Comparison of ENCODE assay signal across 7 mouse cellular contexts in the genomic region with DNA sequence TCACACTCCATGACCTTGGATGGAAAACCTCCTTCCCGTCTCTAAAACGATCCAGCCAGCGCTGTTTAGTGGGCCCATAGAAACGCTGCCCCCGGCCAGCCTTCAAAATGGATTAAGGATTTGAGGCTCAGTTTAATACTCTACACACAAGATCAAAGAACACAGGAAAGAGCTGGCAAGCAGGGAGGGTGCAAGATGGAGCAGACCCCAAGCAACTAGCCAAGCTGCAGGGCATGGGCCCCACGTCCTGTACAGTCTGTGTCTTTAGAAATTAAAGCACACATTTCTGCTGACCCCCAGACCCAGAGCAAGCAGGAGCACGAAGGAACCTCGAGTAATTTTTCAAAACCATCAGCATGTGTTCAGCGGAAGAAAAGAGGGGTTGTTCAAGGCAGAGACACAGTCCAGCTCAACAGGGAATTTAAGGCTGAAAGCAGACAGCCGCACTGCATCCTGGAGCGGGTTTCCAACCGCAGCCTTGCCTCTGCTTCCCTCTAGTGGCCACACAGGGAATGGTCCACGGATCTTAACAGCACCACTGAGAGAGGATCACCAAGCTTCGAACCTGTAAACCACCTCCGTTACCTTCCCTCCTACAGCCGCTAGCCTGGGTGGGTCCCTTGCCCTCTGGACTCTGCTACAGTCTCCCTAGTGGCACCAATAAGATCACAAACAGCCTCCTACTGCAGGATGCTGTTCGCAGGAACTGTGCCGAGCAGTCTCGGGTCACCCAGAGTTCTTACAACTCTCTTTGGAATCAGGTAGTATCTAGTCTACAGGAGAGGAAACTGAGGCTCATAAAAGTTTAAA. TPM values are rescaled to one million over a fixed set of nuclear protein-coding genes. Genes with fewer than 3 reads are reported as not detected.
DNase-seq lines count a peak whose midpoint lies in the region; ATAC-seq lines count a peak whose summit lies in the region.

No protein-coding gene starts in this region.

- no peaks in the 10 kb centered on the region for H3K27me3 ChIP-seq in intestine, embryonic 16.5 days (replicated peaks; ENCODE audit: control insufficient read depth, insufficient read depth, low read length)
- no peaks in the 10 kb centered on the region for H3K27me3 ChIP-seq in midbrain, embryonic 11.5 days (ENCODE audit: control insufficient read depth, insufficient read depth, low read length)

- 0 out of 2 replicates have a peak overlapping the region, but pooled peaks have one; percentile 25 for H3K9ac ChIP-seq in intestine, embryonic 16.5 days (ENCODE audit: low read depth, low read length)
- 0 out of 2 replicates have a peak overlapping the region, but pooled peaks have one; percentile 0 for H3K9ac ChIP-seq in midbrain, embryonic 11.5 days (ENCODE audit: low read length)

- intact Hi-C loops in left cerebral cortex, postnatal 36 days (cut with DNase I), result loop anchor here (1.0 to 5.0 kb wide), 5 partner anchors 60 to 334 kb away; a partner anchor contains a TSS

- H3K27ac ChIP-seq in intestine, embryonic 16.5 days (ENCODE audit: low read length), result no peak overlapping the region
- no peak overlapping the region; the same call in 1 of the 2 replicates for H3K27ac ChIP-seq in midbrain, embryonic 11.5 days (ENCODE audit: low read depth, low read length)

- no peak overlapping the region for H3K4me3 ChIP-seq in intestine, embryonic 16.5 days (ENCODE audit: low read length)
- no peak overlapping the region for H3K4me3 ChIP-seq in midbrain, embryonic 11.5 days (ENCODE audit: low read depth, low read length)

- peak; percentile 77 for DNase-seq in adrenal gland, adult 2 months
- peak; percentile 75 for DNase-seq in embryo, embryonic 11.5 days (ENCODE audit: low read depth, low spot score)
- peak; percentile 65 to 78 for DNase-seq in gastrocnemius, postnatal 4 days (ENCODE audit: low spot score in 2 of 2)
- peak; percentile 84 to 87 for DNase-seq in left cerebral cortex, postnatal 36 days (ENCODE audit: low spot score in 2 of 2)
- DNase-seq in midbrain, embryonic 11.5 days (ENCODE audit: low spot score, missing footprints), result peak; percentile 99
- DNase-seq in skeletal muscle tissue, adult 2 months (ENCODE audit: low read depth, low spot score), result peak; percentile 45

- H3K36me3 ChIP-seq in intestine, embryonic 16.5 days (ENCODE audit: control insufficient read depth, insufficient read depth, low read length), result no peaks in the 10 kb centered on the region
- no peaks in the 10 kb centered on the region for H3K36me3 ChIP-seq in midbrain, embryonic 11.5 days (ENCODE audit: control insufficient read depth, insufficient read depth, low read length)

- ATAC-seq in intestine, embryonic 16.5 days, result peak; percentile 74
- peak; percentile 74 for ATAC-seq in midbrain, embryonic 11.5 days (ENCODE audit: low FRiP score)

- no peaks in the 10 kb centered on the region for H3K9me3 ChIP-seq in intestine, embryonic 16.5 days (ENCODE audit: control insufficient read depth, low read length)
- H3K9me3 ChIP-seq in midbrain, embryonic 11.5 days (ENCODE audit: control insufficient read depth, low read length), result no peaks in the 10 kb centered on the region

- H3K4me2 ChIP-seq in intestine, embryonic 16.5 days (ENCODE audit: low read depth, low read length), result peak overlapping the region; percentile 32; the same call in 1 of the 2 replicates
- peak overlapping the region; percentile 29; the same call in 1 of the 2 replicates for H3K4me2 ChIP-seq in midbrain, embryonic 11.5 days

- WGBS in intestine, embryonic 16.5 days, result 29% methylated on average over 19 of the region's 19 CpGs
- WGBS in midbrain, embryonic 11.5 days, result 15% methylated on average over 19 of the region's 19 CpGs

- H3K4me1 ChIP-seq in intestine, embryonic 16.5 days (ENCODE audit: control insufficient read depth, insufficient read depth, low read length), result peaks cover 10% of the 10 kb centered on the region
- peaks cover 12% of the 10 kb centered on the region for H3K4me1 ChIP-seq in midbrain, embryonic 11.5 days (ENCODE audit: control insufficient read depth, insufficient read depth, low read length)

RNA-seq across cellular contexts. Expression of a gene that starts 21.8 kb away (rescaled TPM):
- 10 to 100 TPM; 33.6 to 46.0 TPM for total RNA-seq in adrenal gland, adult 2 months (2021)
- polyA plus RNA-seq in adrenal gland, adult 2 months (2012; rRNA removed), result 49.9 and 54.8 TPM in 2 replicates
- 10 to 100 TPM; 28.0 to 29.7 TPM for total RNA-seq in gastrocnemius, postnatal 4 days (2021)
- polyA plus RNA-seq in intestine, embryonic 16.5 days (2015; fragmentation: Nextera tagmentation; extraction: Ambion mirVana), result 86.3 and 90.6 TPM in 2 replicates
- 10 to 100 TPM; 33.4 to 37.6 TPM for total RNA-seq in left cerebral cortex, postnatal 36 days (2021)
- polyA plus RNA-seq in midbrain, embryonic 11.5 days (2014; fragmentation: Nextera tagmentation; extraction: Ambion mirVana), result 161 and 163 TPM in 2 replicates

RNA-seq across cellular contexts. Expression of a gene that starts 56.7 kb away (rescaled TPM):
- total RNA-seq in adrenal gland, adult 2 months (2021), result 10 to 100 TPM; 14.1 to 17.5 TPM
- polyA plus RNA-seq in adrenal gland, adult 2 months (2012; rRNA removed), result 24.4 and 27.9 TPM in 2 replicates
- total RNA-seq in gastrocnemius, postnatal 4 days (2021), result 1 to 10 TPM; 8.0 to 8.2 TPM
- polyA plus RNA-seq in intestine, embryonic 16.5 days (2015; fragmentation: Nextera tagmentation; extraction: Ambion mirVana), result 5.0 and 5.1 TPM in 2 replicates
- 10 to 100 TPM; 13.0 to 17.8 TPM for total RNA-seq in left cerebral cortex, postnatal 36 days (2021)
- 14.1 and 17.8 TPM in 2 replicates for polyA plus RNA-seq in midbrain, embryonic 11.5 days (2014; fragmentation: Nextera tagmentation; extraction: Ambion mirVana)

Comparison
In these comparisons a context has a peak if more than half of its experiments do, and no peak if none do; other contexts are left out.
1. DNase-seq: peak in every context shown above with its lines; median percentile 99 in midbrain, embryonic 11.5 days; 86 in left cerebral cortex, postnatal 36 days; 77 in adrenal gland, adult 2 months; 75 in embryo, embryonic 11.5 days; 72 in gastrocnemius, postnatal 4 days; 45 in skeletal muscle tissue, adult 2 months.